Mouse (Mus musculus) heart, embryonic 15.5 days (tissue): ENCODE results near the gene Bnip3. TPM values are rescaled to one million over a fixed set of nuclear protein-coding genes. Genes with fewer than 3 reads are reported as not detected.

ENCODE experiments used
- ATAC-seq: fragments of 200-750 bp; cut with Nextera tagmentation; replicated peaks from 2 replicates; pipeline ENCODE4 v1.8.0; 2017; ENCODE audit warnings: low read depth, moderate TSS enrichment; ENCODE audit not compliant: insufficient number of reproducible peaks, insufficient read depth, low FRiP score
- H3K27ac ChIP-seq: fragments of 300-500 bp; sonication (generic); 2 replicates; pipeline ENCODE4 v1.5.1; 2015; ENCODE audit warnings: mild to moderate bottlenecking, inconsistent platforms
- H3K27me3 ChIP-seq: fragments of 300-500 bp; sonication (generic); 2 replicates; pipeline ENCODE4 v1.6.1; 2015; ENCODE audit warnings: inconsistent platforms
- H3K36me3 ChIP-seq: fragments of 300-500 bp; sonication (generic); 2 replicates; pipeline ENCODE4 v1.6.1; 2015; ENCODE audit warnings: mild to moderate bottlenecking, inconsistent platforms
- H3K4me1 ChIP-seq: fragments of 300-500 bp; sonication (generic); replicated peaks from 2 replicates; pipeline ENCODE4 v1.6.1; 2015; ENCODE audit warnings: inconsistent platforms
- H3K4me2 ChIP-seq: fragments of 300-500 bp; sonication (generic); 2 replicates; pipeline ENCODE4 v1.6.1; 2015; ENCODE audit warnings: inconsistent platforms, mild to moderate bottlenecking, moderate library complexity
- H3K4me3 ChIP-seq: fragments of 300-500 bp; sonication (generic); 2 replicates; pipeline ENCODE4 v1.5.1; 2015; ENCODE audit warnings: mild to moderate bottlenecking, inconsistent platforms
- H3K9ac ChIP-seq: fragments of 300-500 bp; sonication (generic); 2 replicates; pipeline ENCODE4 v1.6.1; 2015; ENCODE audit warnings: mild to moderate bottlenecking, inconsistent platforms
- H3K9me3 ChIP-seq: fragments of 300-500 bp; sonication (generic); replicated peaks from 2 replicates; pipeline ENCODE4 v1.6.1; 2016; ENCODE audit warnings: inconsistent platforms
- WGBS: fragments of 180-500 bp; shearing (Covaris S2); methylation state at CpG from one replicate; pipeline ENCODE4 v1.1.7; 2015; ENCODE audit warnings: mixed read lengths; 5-methylcytosine and 5-hydroxymethylcytosine counted together
- polyA plus RNA-seq: library from polyadenylated mRNA; unstranded; fragments of >200 nt; fragmentation: Nextera tagmentation; extraction: Ambion mirVana; gene quantifications from 2 replicates; pipeline ENCODE4 v1.2.1, GENCODE M21; 2015

The Bnip3 gene
- polyA plus RNA-seq, 1 experiment from 2014 or later: 248 TPM

DNA sequence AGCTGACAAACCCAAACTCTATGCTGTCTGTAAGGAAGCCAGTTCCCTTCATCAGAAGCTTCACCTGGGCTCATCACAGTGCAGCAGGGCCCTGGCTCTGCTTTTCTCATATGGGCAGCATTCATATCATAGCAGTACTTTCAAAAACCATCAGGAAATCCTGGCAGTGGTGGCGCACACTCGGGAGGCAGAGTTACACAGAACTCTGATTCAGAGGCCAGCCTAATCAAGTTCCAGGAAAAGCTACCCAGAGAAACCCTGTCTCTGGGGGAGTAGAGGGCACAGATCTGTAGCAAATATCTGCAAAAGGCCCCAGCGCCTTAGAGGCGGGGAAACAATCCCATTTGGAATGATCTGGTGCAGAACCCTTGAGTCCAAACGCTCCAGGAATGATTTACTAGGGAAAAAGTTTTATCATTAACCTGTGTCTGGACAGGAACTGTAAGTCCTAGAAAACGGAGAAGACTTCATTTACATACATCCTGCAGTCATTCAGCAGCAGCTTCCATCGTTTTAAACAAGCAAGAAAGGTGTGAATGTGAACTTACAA is 5.4 kb downstream of the Bnip3 start:
- Histone ChIP-seq H3K9ac (no peak overlapping the region), H3K36me3 (no peaks in the 10 kb centered on the region), H3K9me3 (no peaks in the 10 kb centered on the region), H3K4me1 (peaks cover 31% of the 10 kb centered on the region), H3K4me3 (no peak overlapping the region), H3K4me2 (no peak overlapping the region), H3K27ac (no peak overlapping the region), H3K27me3 (no peaks in the 10 kb centered on the region)
- WGBS: 55% methylated on average over 7 of the region's 7 CpGs
- ATAC-seq: no peak

DNA sequence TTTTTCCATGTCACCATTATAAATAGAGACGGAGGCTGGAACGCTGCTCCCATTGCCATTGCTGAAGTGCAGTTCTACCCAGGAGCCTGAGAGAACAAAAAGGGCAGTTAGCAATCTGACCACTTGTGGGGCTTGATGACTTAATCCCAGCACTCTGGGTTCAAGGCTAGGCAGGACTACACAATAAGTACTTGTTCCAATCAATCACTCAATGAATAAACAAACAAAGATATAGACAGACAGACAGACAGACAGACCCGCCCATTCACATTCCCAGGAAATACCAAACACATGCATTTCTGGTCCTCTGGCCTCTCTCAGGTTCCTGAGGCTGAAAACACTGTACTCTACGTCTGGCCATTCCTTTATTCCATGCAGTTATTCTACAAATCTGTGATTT is 10.6 kb downstream of the Bnip3 start:
- Histone ChIP-seq H3K27me3 (no peaks in the 10 kb centered on the region), H3K4me2 (no peak overlapping the region), H3K9ac (no peak overlapping the region), H3K9me3 (no peaks in the 10 kb centered on the region), H3K36me3 (peaks cover 38% of the 10 kb centered on the region), H3K4me3 (no peak overlapping the region), H3K27ac (no peak overlapping the region), H3K4me1 (peaks cover 7% of the 10 kb centered on the region)
- 83% methylated on average over 4 of the region's 4 CpGs for WGBS
- no peak for ATAC-seq

- Histone ChIP-seq H3K4me1 (0 out of 2 replicates have a peak, but pooled peaks cover 5% of the 10 kb centered on the region), H3K9ac (no peak overlapping the region), H3K36me3 (peaks cover 42% of the 10 kb centered on the region), H3K27me3 (no peaks in the 10 kb centered on the region), H3K9me3 (no peaks in the 10 kb centered on the region), H3K27ac (no peak overlapping the region), H3K4me3 (no peak overlapping the region), H3K4me2 (no peak overlapping the region)
- ATAC-seq: no peak
- 65% methylated on average over 2 of the region's 2 CpGs for WGBS
Observed at GRCm38 (mm10) chr7:138898122-138898521, 11.2 kb downstream of the Bnip3 start.

DNA sequence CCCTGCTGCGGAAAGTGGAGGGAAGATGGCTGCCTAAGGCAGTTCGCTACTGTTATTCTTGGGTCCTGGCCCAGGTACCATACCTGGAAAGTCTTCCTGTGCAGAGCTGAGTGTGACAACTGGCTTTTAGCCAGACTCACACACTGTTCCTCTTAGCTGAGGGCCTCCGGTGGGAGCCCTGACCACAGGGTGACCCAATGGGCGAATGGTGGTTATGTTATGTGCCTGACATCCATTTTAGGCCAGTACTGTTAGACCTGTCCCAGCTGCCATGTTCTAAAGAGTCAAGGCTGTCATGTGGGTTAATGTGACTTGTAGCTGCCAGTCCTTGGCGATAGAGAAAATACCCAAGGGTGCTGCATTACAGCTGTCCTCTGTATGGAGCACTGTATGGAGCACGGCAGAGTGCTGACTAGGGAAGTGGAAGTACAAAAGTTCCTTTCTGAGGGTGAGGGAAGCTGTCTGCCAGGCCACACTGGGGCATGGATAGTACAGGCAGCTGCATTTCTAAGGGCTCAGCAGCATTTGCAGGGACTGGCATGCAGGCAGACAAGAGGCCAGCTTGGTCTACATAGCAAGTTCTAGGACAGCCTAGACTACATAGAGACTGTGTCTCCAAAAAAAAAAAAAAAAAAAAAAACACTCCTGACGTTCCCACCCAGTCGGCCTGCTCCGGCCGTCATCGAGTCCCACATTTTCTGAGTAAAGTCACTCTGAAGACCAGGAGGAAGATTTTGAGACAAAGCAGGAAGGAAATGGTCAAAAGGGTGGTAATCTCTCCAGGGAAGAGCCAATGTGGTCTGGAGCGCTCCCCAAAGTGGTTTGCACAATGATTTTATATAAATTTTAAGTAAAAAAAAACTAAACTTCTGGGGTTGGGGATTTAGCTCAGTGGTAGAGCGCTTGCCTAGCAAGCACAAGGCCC is 23.7 kb downstream of the Bnip3 start:
- no peak overlapping the region for H3K27ac ChIP-seq
- H3K36me3 ChIP-seq: peaks cover 40% of the 10 kb centered on the region
- no peak overlapping the region for H3K4me2 ChIP-seq
- H3K4me1 ChIP-seq: 0 out of 2 replicates have a peak, but pooled peaks cover 4% of the 10 kb centered on the region
- no peak overlapping the region for H3K4me3 ChIP-seq
- peak; percentile 27; the same call in 1 of the 2 replicates for ATAC-seq
- no peaks in the 10 kb centered on the region for H3K9me3 ChIP-seq
- H3K9ac ChIP-seq: no peak overlapping the region
- no peaks in the 10 kb centered on the region for H3K27me3 ChIP-seq
- 78% methylated on average over 12 of the region's 13 CpGs for WGBS

DNA sequence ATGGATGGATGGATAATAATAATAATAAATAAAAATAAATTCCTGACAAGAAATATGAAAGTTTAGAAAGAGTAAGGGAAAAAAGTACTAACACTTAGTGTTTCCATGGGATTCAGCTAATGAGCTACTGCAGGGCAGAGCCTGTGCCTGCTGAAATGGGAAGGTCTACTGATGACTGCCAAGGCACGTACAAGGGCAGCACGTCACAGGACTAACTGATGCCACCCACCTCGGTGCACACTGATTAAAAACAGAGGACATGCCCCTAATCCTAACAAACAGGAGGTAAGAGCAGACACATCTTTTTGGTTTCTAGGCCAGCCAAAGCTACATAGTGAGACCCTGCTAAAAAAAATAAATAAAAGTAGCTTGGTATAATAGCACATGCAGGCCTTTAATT is 25.6 kb downstream of the Bnip3 start:
- no peak overlapping the region for H3K4me2 ChIP-seq
- 0 out of 2 replicates have a peak, but pooled peaks cover 4% of the 10 kb centered on the region for H3K4me1 ChIP-seq
- H3K4me3 ChIP-seq: no peak overlapping the region
- H3K9ac ChIP-seq: no peak overlapping the region
- H3K36me3 ChIP-seq: peaks cover 57% of the 10 kb centered on the region
- 90% methylated on average over 3 of the region's 3 CpGs for WGBS
- no peak overlapping the region for H3K27ac ChIP-seq
- no peaks in the 10 kb centered on the region for H3K27me3 ChIP-seq
- no peaks in the 10 kb centered on the region for H3K9me3 ChIP-seq
- no peak for ATAC-seq

DNA sequence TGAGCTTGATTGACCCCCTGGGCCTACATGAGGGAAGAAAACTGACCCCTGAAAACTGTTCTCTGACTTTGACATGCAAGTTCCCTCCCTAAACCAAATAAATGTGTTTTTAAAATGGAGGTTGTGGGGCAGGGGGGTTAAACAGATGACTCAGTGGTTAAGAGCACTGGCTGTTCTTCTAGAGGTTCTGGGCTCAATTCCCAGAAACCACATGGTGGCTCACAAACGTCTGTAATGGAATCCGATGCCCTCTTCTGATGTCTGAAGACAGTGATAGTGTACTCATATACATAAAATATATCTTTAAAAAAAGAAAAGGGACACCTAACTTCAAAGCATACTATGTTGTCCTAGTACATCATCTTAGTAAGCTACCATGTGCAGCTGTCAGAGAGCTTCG is 34.3 kb downstream of the Bnip3 start:
- Histone ChIP-seq H3K4me1 (no peaks in the 10 kb centered on the region), H3K9ac (no peak overlapping the region), H3K27me3 (no peaks in the 10 kb centered on the region), H3K4me2 (no peak overlapping the region), H3K4me3 (no peak overlapping the region), H3K27ac (no peak overlapping the region), H3K9me3 (no peaks in the 10 kb centered on the region), H3K36me3 (peaks cover 91% of the 10 kb centered on the region)
- ATAC-seq: no peak
- 54% methylated on average over 3 of the region's 3 CpGs for WGBS

DNA sequence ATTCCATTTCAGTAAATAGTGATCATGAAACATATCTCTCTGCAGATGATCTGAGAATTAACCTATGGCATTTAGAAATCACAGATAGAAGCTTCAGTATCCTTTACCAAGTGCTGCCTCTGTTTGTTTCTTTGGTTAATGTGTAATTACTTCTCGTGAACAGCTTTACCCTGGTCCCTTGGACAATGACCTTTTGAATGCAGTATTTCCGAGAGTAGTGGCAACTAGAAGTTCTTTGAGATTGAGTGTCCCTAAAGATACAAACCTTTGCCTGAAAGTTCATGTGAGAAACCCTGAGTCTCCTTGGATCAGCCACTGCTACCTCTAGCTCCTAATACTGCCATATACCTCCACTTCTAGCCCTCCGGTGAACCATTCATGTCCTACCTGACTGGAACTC is 36.4 kb downstream of the Bnip3 start:
- no peak for ATAC-seq
- WGBS: 91% methylated on average over 3 of the region's 3 CpGs
- Histone ChIP-seq H3K9me3 (no peaks in the 10 kb centered on the region), H3K27me3 (no peaks in the 10 kb centered on the region), H3K27ac (no peak overlapping the region), H3K4me1 (no peaks in the 10 kb centered on the region), H3K4me2 (no peak overlapping the region), H3K36me3 (peaks cover 89% of the 10 kb centered on the region), H3K4me3 (no peak overlapping the region), H3K9ac (no peak overlapping the region)

- Histone ChIP-seq H3K36me3 (peaks cover 51% of the 10 kb centered on the region), H3K27ac (no peak overlapping the region), H3K9me3 (no peaks in the 10 kb centered on the region), H3K4me3 (no peak overlapping the region), H3K4me2 (no peak overlapping the region), H3K4me1 (peaks cover 9% of the 10 kb centered on the region), H3K9ac (no peak overlapping the region), H3K27me3 (no peaks in the 10 kb centered on the region)
- no peak for ATAC-seq
- 89% methylated on average over 4 of the region's 4 CpGs for WGBS
Observed at GRCm38 (mm10) chr7:138868316-138868715, 41.0 kb downstream of the Bnip3 start.

- Histone ChIP-seq H3K9me3 (no peaks in the 10 kb centered on the region), H3K36me3 (peaks cover 41% of the 10 kb centered on the region), H3K9ac (no peak overlapping the region), H3K27ac (no peak overlapping the region), H3K27me3 (no peaks in the 10 kb centered on the region), H3K4me3 (no peak overlapping the region), H3K4me1 (peaks cover 9% of the 10 kb centered on the region), H3K4me2 (no peak overlapping the region)
- ATAC-seq: no peak
- WGBS: 72% methylated on average over 6 of the region's 6 CpGs
Observed at GRCm38 (mm10) chr7:138867286-138867685, 42.0 kb downstream of the Bnip3 start.

DNA sequence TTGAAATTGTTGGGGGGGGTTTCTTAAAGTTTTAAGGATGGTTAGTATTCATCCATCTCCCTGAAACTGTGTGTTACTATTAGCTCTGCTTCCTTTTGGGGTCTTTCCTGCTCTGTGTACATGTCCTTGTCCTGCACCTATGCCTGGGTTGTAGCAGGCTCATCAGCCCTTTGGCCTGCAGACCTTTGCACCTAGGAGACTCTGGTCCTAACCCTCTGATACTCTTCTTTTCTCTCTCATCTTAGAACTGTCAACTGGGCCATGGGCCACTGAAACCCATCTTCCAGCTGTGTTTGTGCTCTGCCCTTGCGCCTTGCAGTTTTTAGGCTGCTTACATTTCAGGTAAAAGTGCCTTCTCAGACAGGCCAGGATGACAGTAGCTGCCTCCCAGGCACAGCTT is 44.5 kb downstream of the Bnip3 start:
- no peak for ATAC-seq
- no peak overlapping the region for H3K4me2 ChIP-seq
- H3K4me3 ChIP-seq: no peak overlapping the region
- H3K4me1 ChIP-seq: peaks cover 9% of the 10 kb centered on the region
- WGBS: 97% methylated on average over 1 of the region's 1 CpGs
- no peak overlapping the region for H3K27ac ChIP-seq
- no peaks in the 10 kb centered on the region for H3K9me3 ChIP-seq
- no peak overlapping the region for H3K9ac ChIP-seq
- no peaks in the 10 kb centered on the region for H3K27me3 ChIP-seq
- H3K36me3 ChIP-seq: peaks cover 21% of the 10 kb centered on the region

DNA sequence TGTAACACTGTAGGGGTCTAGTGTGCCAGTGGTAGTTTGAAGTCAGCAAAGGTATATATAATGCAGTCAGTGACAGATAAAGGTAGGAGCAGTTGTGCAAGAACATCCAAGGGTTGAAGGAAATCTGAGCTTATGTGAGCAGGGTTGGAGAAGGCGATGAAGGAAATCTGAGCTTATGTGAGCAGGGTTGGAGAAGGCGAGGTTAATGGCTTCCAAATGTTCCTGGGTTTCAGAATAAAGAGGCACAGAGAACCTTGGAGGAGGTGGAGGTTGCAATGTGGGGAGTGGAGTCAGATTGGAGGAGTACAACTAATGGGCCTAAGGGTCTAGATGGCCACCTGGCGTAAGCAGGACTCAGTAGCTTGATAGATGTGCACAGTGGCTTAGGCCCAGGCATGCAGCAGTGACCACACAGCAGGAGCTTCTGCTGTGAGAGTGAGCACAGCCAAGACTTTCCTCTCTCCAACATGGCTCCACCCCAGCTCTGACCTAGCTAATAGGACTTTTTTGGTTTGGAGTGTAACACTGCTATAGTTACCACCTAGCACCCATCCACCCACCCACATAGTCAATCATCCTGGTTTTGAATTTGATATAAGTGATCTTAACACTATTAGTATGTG is 45.3 kb downstream of the Bnip3 start:
- H3K9me3 ChIP-seq: no peaks in the 10 kb centered on the region
- H3K36me3 ChIP-seq: peaks cover 15% of the 10 kb centered on the region
- H3K4me3 ChIP-seq: no peak overlapping the region
- no peaks in the 10 kb centered on the region for H3K27me3 ChIP-seq
- peaks cover 9% of the 10 kb centered on the region for H3K4me1 ChIP-seq
- no peak overlapping the region for H3K27ac ChIP-seq
- no peak overlapping the region for H3K4me2 ChIP-seq
- no peak overlapping the region for H3K9ac ChIP-seq
- 83% methylated on average over 3 of the region's 3 CpGs for WGBS
- ATAC-seq: no peak
